Mouse (Mus musculus): ENCODE measurements at regions not wholly inside any gene's neighbourhood (a gene's known extent, or its start where the extent isn't known, plus 50 kb on each side); places are given as distances from the start of the nearest gene placed in this dataset.

- DNase-seq = no peak
Measured at GRCm38 (mm10) chr2:45172382-45172781, 55.2 kb upstream of the Zeb2 start.

GRCm38 (mm10) chr2:45171520-45172173, 54.5 kb upstream of the Zeb2 start:
- DNase-seq = peak in 1 of 2 experiments; percentile 37

GRCm38 (mm10) chr2:45170272-45170671, 53.1 kb upstream of the Zeb2 start:
- DNase-seq = no peak

GRCm38 (mm10) chr2:45169429-45170070, 52.4 kb upstream of the Zeb2 start:
- DNase-seq = no peak

GRCm38 (mm10) chr2:45168606-45169005, 51.4 kb upstream of the Zeb2 start:
- no peak for DNase-seq

Data from kidney, postnatal 25 days (tissue).